In the genomic region with DNA sequence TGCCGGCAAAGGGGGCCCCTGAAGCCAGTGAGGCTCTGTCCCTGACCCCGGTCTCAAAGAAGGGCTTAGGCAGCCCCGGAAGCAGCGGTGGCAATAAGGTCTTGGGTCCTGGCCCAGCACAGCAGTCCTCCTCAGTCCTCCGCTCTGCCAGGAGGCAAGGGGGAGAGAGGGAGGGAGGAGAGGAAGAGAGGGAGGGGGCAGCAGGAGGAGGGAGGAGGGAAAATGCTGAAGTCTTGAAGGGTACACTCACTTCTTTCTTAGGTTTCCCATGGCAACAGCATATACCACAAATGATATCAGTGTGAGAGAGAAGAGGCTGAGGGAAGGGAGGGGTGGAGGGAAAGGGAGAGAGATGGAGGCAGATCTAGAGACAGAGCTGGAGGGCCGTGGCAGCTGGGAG, we compare ENCODE assay signal across 12 mouse cellular contexts. TPM values are rescaled to one million over a fixed set of nuclear protein-coding genes. Genes with fewer than 3 reads are reported as not detected.
DNase-seq lines count a peak whose midpoint lies in the region; ATAC-seq and TF ChIP-seq lines count a peak whose summit lies in the region.
"Had no signal": no experiment of that assay in that cellular context is flagged by ENCODE, and none has a peak within 500 bp of the region (broad histone marks: within the 10 kb centered on the region; RNA-seq: fewer than 3 reads in every experiment).

No protein-coding gene starts in this region.

- TF ChIP-seq POLR2A in thymus, adult 2 months (IDR thresholded peaks at IDR 0.05; ENCODE audit: control insufficient read depth, extremely low read depth, insufficient read depth, low read length, poor library complexity), result no peak
- no peak for TF ChIP-seq POLR2A in heart, adult 2 months (IDR thresholded peaks at IDR 0.05; ENCODE audit: insufficient read depth, low read depth, low read length)

- H3K9ac ChIP-seq in midbrain, embryonic 12.5 days (replicated peaks), result no peak overlapping the region
- no peak overlapping the region for H3K9ac ChIP-seq in heart, adult 2 months (ENCODE audit: low read depth, low read length)
- no peak overlapping the region for H3K9ac ChIP-seq in kidney, embryonic 14.5 days (ENCODE audit: low read depth, low read length)
- H3K9ac ChIP-seq: liver, embryonic 13.5 days had no signal

- no peak for TF ChIP-seq EP300 in heart, adult 2 months (IDR thresholded peaks at IDR 0.05; ENCODE audit: insufficient read depth, low read depth, low read length)

- no peak overlapping the region for H3K4me3 ChIP-seq in midbrain, embryonic 12.5 days
- H3K4me3 ChIP-seq in thymus, adult 2 months (ENCODE audit: control insufficient read depth, insufficient read depth, low read length), result no peak overlapping the region
- no peak overlapping the region for H3K4me3 ChIP-seq in heart, adult 2 months
- no peak overlapping the region for H3K4me3 ChIP-seq in kidney, embryonic 14.5 days (ENCODE audit: low read length)
- H3K4me3 ChIP-seq: liver, embryonic 13.5 days had no signal

- no peaks in the 10 kb centered on the region for H3K79me2 ChIP-seq in heart, adult 2 months (replicated peaks; ENCODE audit: control insufficient read depth, insufficient read depth, low read length)

- no peaks in the 10 kb centered on the region for H3K9me3 ChIP-seq in midbrain, embryonic 12.5 days
- H3K9me3 ChIP-seq in kidney, embryonic 14.5 days (ENCODE audit: control insufficient read depth, low read length), result no peaks in the 10 kb centered on the region
- H3K9me3 ChIP-seq: liver, embryonic 13.5 days had no signal

- peaks cover 66% of the 10 kb centered on the region for H3K27me3 ChIP-seq in midbrain, embryonic 12.5 days
- no peaks in the 10 kb centered on the region for H3K27me3 ChIP-seq in thymus, adult 2 months (ENCODE audit: control insufficient read depth, insufficient read depth, low read length)
- peaks cover 13% of the 10 kb centered on the region for H3K27me3 ChIP-seq in heart, adult 2 months (ENCODE audit: control insufficient read depth, insufficient read depth, low read length)
- H3K27me3 ChIP-seq in kidney, embryonic 14.5 days (ENCODE audit: control insufficient read depth, insufficient read depth, low read length), result peaks cover 39% of the 10 kb centered on the region

- intact Hi-C loops in heart, adult 2 months (cut with DNase I), result no loop called here

- DNase-seq in layer of hippocampus, postnatal 10 days (ENCODE audit: low spot score in 2 of 2), result peak; percentile 42 to 55
- no peak for DNase-seq in layer of hippocampus, adult 9-10 months (ENCODE audit: low spot score)
- DNase-seq in frontal cortex, postnatal 10 days (ENCODE audit: low spot score in 2 of 2), result peak; percentile 63 to 75
- peak; percentile 37 for DNase-seq in right cerebral cortex, postnatal 14 days
- DNase-seq in thymus, adult 2 months, result no peak
- DNase-seq in heart, adult 2 months, result no peak
- DNase-seq: adrenal gland, postnatal 25 days; cerebellum, adult 9-10 months; liver, embryonic 13.5 days had no signal

- H3K27ac ChIP-seq in midbrain, embryonic 12.5 days (replicated peaks), result 0 out of 2 replicates have a peak overlapping the region, but pooled peaks have one; percentile 43
- no peak overlapping the region for H3K27ac ChIP-seq in thymus, adult 2 months (ENCODE audit: control insufficient read depth, insufficient read depth, low read length)
- H3K27ac ChIP-seq in heart, adult 2 months, result no peak overlapping the region
- no peak overlapping the region for H3K27ac ChIP-seq in kidney, embryonic 14.5 days (ENCODE audit: low read depth, low read length)
- H3K27ac ChIP-seq: liver, embryonic 13.5 days had no signal

- WGBS in midbrain, embryonic 12.5 days, result 31% methylated on average over 6 of the region's 6 CpGs
- WGBS in thymus, adult 2 months, result 54% methylated on average over 6 of the region's 6 CpGs
- 47% methylated on average over 6 of the region's 6 CpGs for WGBS in heart, adult 2 months
- 56% methylated on average over 6 of the region's 6 CpGs for WGBS in kidney, embryonic 14.5 days

- no peak for ATAC-seq in midbrain, embryonic 12.5 days (ENCODE audit: low FRiP score, low read depth)
- ATAC-seq in kidney, embryonic 14.5 days (ENCODE audit: low FRiP score, low TSS enrichment), result no peak

- no peak for TF ChIP-seq CTCF in thymus, adult 2 months (IDR thresholded peaks at IDR 0.05; ENCODE audit: borderline replicate concordance, control insufficient read depth, extremely low read depth, insufficient read depth, low read length, poor library complexity)
- no peak for TF ChIP-seq CTCF in heart, adult 2 months (IDR thresholded peaks at IDR 0.05)

- H3K36me3 ChIP-seq in midbrain, embryonic 12.5 days, result no peaks in the 10 kb centered on the region
- H3K36me3 ChIP-seq in thymus, adult 2 months (ENCODE audit: control insufficient read depth, insufficient read depth, low read length), result no peaks in the 10 kb centered on the region
- no peaks in the 10 kb centered on the region for H3K36me3 ChIP-seq in heart, adult 2 months (ENCODE audit: control insufficient read depth, insufficient read depth, low read length)
- H3K36me3 ChIP-seq in kidney, embryonic 14.5 days (ENCODE audit: control insufficient read depth, insufficient read depth, low read length), result no peaks in the 10 kb centered on the region
- H3K36me3 ChIP-seq: liver, embryonic 13.5 days had no signal

- H3K4me1 ChIP-seq in midbrain, embryonic 12.5 days, result peaks cover 41% of the 10 kb centered on the region
- peaks cover 30% of the 10 kb centered on the region for H3K4me1 ChIP-seq in thymus, adult 2 months (replicated peaks; ENCODE audit: control insufficient read depth, insufficient read depth, low read length)
- H3K4me1 ChIP-seq in heart, adult 2 months (ENCODE audit: control insufficient read depth, insufficient read depth, low read length), result no peaks in the 10 kb centered on the region
- 0 out of 2 replicates have a peak, but pooled peaks cover 6% of the 10 kb centered on the region for H3K4me1 ChIP-seq in kidney, embryonic 14.5 days (ENCODE audit: control insufficient read depth, insufficient read depth, low read length)
- H3K4me1 ChIP-seq: liver, embryonic 13.5 days had no signal

- no peak overlapping the region for H3K4me2 ChIP-seq in midbrain, embryonic 12.5 days (replicated peaks)
- H3K4me2 ChIP-seq in kidney, embryonic 14.5 days (replicated peaks; ENCODE audit: low read depth, low read length), result no peak overlapping the region
- H3K4me2 ChIP-seq: heart, embryonic 11.5 days; liver, embryonic 13.5 days had no signal

RNA-seq across cellular contexts. Expression of a gene that starts 7.9 kb away (rescaled TPM):
- total RNA-seq in layer of hippocampus, postnatal 10 days (2021), result 100 to 1,000 TPM; 127 to 138 TPM
- polyA plus RNA-seq in midbrain, embryonic 12.5 days (2016; fragmentation: Nextera tagmentation; extraction: Ambion mirVana), result 0.88 and 2.2 TPM in 2 replicates
- 4.7 and 8.4 TPM in 2 replicates for polyA plus RNA-seq in thymus, adult 2 months (2012; rRNA removed)
- total RNA-seq in heart, adult 2 months (2021), result 1 to 10 TPM; 1.3 to 3.4 TPM
- polyA plus RNA-seq in heart, adult 2 months (2012; rRNA removed), result 0.16 and 0.35 TPM in 2 replicates
- 0.03 TPM in 2 replicates for polyA plus RNA-seq in kidney, embryonic 14.5 days (2014; fragmentation: Nextera tagmentation; extraction: Ambion mirVana)
- polyA plus RNA-seq: heart, embryonic 11.5 days had no signal

Comparison
In these comparisons a context has a peak if more than half of its experiments do, and no peak if none do; other contexts are left out.
1. DNase-seq: peak in layer of hippocampus, postnatal 10 days (2 of 2), frontal cortex, postnatal 10 days (2 of 2) and right cerebral cortex, postnatal 14 days (single experiment); none in layer of hippocampus, adult 9-10 months (single experiment), thymus, adult 2 months (single experiment) and heart, adult 2 months (0 of 2).